Mouse (Mus musculus) stomach, embryonic 16.5 days (tissue): ENCODE data around the gene Krtap11-1. TPM values are rescaled to one million over a fixed set of nuclear protein-coding genes. Genes with fewer than 3 reads are reported as not detected.

Experiments
- ATAC-seq: fragments of 200-750 bp; cut with Nextera tagmentation; 2 replicates; pipeline ENCODE4 v1.8.0; 2017; ENCODE audit warnings: moderate number of reproducible peaks, moderate TSS enrichment; ENCODE audit not compliant: insufficient read depth, low FRiP score
- H3K27ac ChIP-seq: fragments of 300-500 bp; sonication (generic); 2 replicates; pipeline ENCODE4 v1.5.1; 2014; ENCODE audit warnings: low read length
- H3K27me3 ChIP-seq: fragments of 300-500 bp; sonication (generic); 2 replicates; pipeline ENCODE4 v1.6.1; 2014; ENCODE audit warnings: low read length, control low read depth, mixed read lengths; ENCODE audit not compliant: control insufficient read depth, insufficient read depth
- H3K36me3 ChIP-seq: fragments of 300-500 bp; sonication (generic); 2 replicates; pipeline ENCODE4 v1.6.1; 2014; ENCODE audit warnings: low read length; ENCODE audit not compliant: control insufficient read depth, insufficient read depth
- H3K4me1 ChIP-seq: fragments of 300-500 bp; sonication (generic); 2 replicates; pipeline ENCODE4 v1.6.1; 2014; ENCODE audit warnings: low read length, control low read depth, mixed read lengths; ENCODE audit not compliant: control insufficient read depth, insufficient read depth
- H3K4me2 ChIP-seq: fragments of 300-500 bp; sonication (generic); 2 replicates; pipeline ENCODE4 v1.6.1; 2014; ENCODE audit warnings: low read depth, low read length, mixed read lengths
- H3K4me3 ChIP-seq: fragments of 300-500 bp; sonication (generic); replicated peaks from 2 replicates; pipeline ENCODE4 v1.5.1; 2014; ENCODE audit warnings: mild to moderate bottlenecking, low read length
- H3K9ac ChIP-seq: fragments of 300-500 bp; sonication (generic); 2 replicates; pipeline ENCODE4 v1.6.1; 2014; ENCODE audit warnings: low read length
- H3K9me3 ChIP-seq: fragments of 300-500 bp; sonication (generic); replicated peaks from 2 replicates; pipeline ENCODE4 v1.6.1; 2016; ENCODE audit warnings: low read length, control low read depth; ENCODE audit not compliant: control insufficient read depth
- WGBS: fragments of 180-500 bp; shearing (Covaris S2); extraction: QIAGEN DNeasy Blood & Tissue Kit; methylation state at CpG from one replicate; pipeline ENCODE4 v1.1.7; 2014; 5-methylcytosine and 5-hydroxymethylcytosine counted together
- polyA plus RNA-seq: library from polyadenylated mRNA; unstranded; fragments of >200 nt; fragmentation: Nextera tagmentation; extraction: Ambion mirVana; gene quantifications from 2 replicates; pipeline ENCODE4 v1.2.1, GENCODE M21; 2015

Gene Krtap11-1
- polyA plus RNA-seq, 1 experiment from 2014 or later = not detected

DNA sequence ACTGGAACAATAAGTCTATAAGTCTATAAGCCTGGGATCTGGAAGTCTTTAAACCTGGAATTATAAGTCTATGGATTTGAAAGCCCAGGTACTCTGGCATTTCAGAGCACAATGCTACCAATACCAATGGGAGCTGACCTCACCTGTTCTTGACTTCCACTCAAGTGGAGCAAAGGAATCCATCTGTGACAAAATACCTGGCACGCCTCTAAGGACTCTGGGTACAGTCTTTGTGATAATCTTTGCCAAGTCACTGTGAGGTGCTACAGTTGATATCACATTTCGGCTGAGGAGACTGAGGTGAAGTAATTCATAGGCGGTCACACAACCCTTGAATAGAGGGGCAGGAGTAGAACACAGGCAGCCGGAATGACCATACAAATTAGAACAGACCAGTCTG is 50.0 kb downstream of the Krtap11-1 start:
- no peak overlapping the region for H3K27ac ChIP-seq
- WGBS = 90% methylated on average over 4 of the region's 4 CpGs
- no peaks in the 10 kb centered on the region for H3K9me3 ChIP-seq
- no peaks in the 10 kb centered on the region for H3K36me3 ChIP-seq
- H3K27me3 ChIP-seq = no peaks in the 10 kb centered on the region
- H3K4me1 ChIP-seq = no peaks in the 10 kb centered on the region
- H3K4me2 ChIP-seq = no peak overlapping the region
- no peak overlapping the region for H3K4me3 ChIP-seq
- H3K9ac ChIP-seq = no peak overlapping the region
- no peak for ATAC-seq

DNA sequence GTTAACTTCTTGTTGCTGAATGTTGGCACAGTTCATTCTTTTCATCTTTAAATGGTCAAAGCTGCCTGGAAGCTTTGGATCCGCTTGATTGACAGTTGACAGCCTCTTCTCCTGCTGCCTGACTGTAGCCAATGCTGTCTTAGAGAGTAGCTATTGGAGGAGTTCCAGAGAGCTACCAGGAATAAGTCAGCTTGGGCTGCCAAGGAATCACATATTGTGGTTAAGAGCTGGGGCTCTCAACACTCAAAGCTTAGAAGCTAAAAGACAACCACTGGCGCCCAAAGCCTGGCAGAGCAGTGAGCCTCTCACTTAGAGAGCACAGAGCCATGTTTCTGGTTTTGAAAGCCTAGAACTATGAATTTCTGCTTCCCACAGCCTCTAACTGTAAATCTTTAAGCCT is 50.4 kb downstream of the Krtap11-1 start:
- Histone ChIP-seq H3K9me3 (no peaks in the 10 kb centered on the region), H3K27me3 (no peaks in the 10 kb centered on the region), H3K4me3 (no peak overlapping the region), H3K27ac (no peak overlapping the region), H3K36me3 (no peaks in the 10 kb centered on the region), H3K9ac (no peak overlapping the region), H3K4me2 (no peak overlapping the region), H3K4me1 (no peaks in the 10 kb centered on the region)
- 89% methylated on average over 2 of the region's 2 CpGs for WGBS
- ATAC-seq = no peak

Other genes starting within 250 kb of the Krtap11-1 start
- not detected in 2 replicates for gene Krtap21-1, start 167.3 kb downstream of the Krtap11-1 start, polyA plus RNA-seq
- not detected in 2 replicates for gene Krtap6-2, start 151.1 kb downstream of the Krtap11-1 start, polyA plus RNA-seq
- gene Krtap8-1, start 83.2 kb downstream of the Krtap11-1 start, polyA plus RNA-seq = not detected in 2 replicates
- not detected in 2 replicates for gene Krtap7-1, start 62.9 kb downstream of the Krtap11-1 start, polyA plus RNA-seq